Mouse (Mus musculus) gastrocnemius, postnatal 25 days (tissue): ENCODE data around the gene 4930596D02Rik. TPM values are rescaled to one million over a fixed set of nuclear protein-coding genes. Genes with fewer than 3 reads are reported as not detected.

Experiments
- DNase-seq: peaks from one replicate; pipeline ENCODE4 v3.0.0; 2022
- long read RNA-seq, 2 experiments: library from polyadenylated mRNA; stranded (forward); transcript quantifications; one replicate each; pipeline ENCODE4 v2.0.0; 2021
- total RNA-seq, 2 experiments: library from RNA; stranded (reverse); gene quantifications; 1 replicate in 1 of 2; 2 replicates in 1 of 2; pipeline ENCODE4 v1.2.3; 2021

The 4930596D02Rik gene
- total RNA-seq: not detected
- long read RNA-seq, experiment 1: 0 reads
- long read RNA-seq, experiment 2: 0 reads

DNA sequence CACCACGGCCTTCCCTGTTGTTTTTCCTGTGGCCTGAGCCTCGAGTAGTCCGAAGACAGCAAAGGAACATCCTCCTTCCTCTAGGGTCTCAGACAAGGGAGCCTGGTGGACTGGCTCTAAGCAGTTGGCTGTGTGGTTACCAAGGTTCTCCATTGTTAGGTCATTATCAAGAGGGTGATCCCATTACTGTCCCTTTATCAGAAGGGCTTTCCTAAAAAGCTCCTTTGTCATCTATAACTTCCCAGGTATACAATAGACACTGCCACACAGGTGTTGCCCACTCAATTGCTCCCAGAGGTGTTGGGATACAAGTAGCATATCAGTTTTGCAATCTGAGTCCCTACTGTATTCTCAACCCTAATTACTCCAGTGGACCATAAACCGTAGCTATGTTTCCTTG, at the start of gene 4930596D02Rik:
Gene 4930596D02Rik, minus strand, starts transcription at position 101 of the 400 bp plus-strand sequence.
- DNase-seq: no peak

DNA sequence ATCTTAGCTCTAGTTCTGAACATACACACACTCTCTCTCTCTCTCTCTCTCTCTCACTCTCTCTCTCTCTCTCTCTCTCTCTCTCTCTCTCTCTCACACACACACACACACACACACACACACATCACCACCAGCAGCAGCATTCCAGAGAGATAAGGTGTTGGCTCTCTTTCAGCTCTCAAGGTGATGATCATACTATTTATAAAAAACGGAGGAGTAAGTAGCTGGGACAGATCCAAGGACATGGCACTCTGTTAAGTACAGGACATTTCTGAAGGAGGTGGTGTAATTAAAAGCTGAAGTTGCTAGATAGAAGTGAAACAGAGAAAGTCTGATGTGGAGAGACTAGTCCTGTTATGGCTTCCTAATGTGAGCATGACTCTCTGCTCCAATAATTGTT, 41.5 kb upstream of the 4930596D02Rik start:
- no peak for DNase-seq

DNA sequence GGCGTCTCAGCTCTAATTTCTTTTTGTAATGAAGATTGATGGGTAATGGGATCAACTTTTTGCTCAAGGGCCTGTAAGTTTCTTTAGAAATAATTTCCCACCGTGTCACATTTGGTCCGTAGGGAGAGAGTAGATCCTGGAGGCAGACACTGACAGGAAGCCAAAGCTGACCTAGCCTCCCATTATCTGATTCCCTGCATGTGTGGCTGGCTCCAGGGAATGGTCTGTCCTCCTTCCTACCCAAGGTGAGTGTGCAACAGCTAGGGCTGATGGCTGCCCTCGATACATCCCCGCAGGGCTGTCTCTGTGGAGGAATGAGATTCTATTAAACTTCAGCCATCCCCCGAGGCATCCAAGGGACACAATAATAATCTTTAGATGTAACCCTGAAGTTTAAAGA, 33.5 kb upstream of the 4930596D02Rik start:
- no peak for DNase-seq

DNA sequence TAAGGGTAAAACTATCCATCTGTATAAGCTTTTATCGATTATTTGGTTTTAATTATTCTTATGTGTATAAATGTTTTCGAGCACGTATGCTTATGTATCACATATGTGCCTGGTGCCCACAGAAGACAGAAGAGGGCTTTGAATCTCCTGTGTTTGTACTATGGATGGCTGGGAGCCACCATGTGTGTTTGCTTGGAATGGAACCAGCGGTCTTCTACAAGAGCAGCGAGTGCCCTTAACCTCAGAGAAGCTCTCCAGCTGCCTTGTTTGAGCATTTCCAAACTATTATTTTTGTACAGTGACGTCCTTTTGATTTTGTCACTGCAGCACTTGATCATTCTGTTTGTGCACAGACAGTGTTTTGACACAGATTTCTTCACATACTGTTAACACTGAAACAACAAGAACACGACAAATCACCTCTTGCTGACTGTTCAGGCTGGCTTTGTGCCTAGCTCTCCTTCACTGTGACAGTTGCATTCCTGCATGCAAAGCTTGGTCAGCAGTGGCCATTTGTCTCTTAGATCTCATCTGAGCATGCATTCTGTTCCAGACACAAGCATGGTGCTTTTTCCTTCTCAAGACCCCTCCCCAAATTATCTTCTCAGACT, 30.4 kb upstream of the 4930596D02Rik start:
- DNase-seq: no peak

DNA sequence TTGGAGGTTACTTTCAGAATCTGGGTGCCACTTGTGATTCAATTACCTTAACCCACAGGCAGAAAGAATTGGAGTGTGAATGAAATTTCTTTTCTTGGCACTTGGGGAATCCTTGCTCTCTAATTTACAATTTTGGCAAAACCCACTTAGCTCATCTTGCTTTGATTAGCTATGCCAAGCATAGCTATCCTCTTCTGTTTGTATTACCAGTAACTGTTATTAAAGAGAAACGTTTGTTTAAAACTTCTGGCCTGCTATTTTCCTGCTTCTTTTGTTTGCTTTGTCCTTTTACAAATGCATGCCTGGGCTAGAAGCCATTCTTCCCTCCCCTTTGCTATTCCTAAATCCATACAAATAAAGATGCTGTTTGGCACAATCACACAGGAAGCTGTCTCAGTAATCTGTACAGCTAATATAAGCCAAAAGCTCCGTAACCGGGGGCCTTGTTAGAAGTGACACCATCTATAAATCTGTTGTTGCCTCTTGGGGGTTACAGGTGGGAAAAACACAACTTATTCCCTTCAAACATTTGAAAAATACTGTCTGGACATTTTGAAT, 19.0 kb downstream of the 4930596D02Rik start:
- no peak for DNase-seq

DNA sequence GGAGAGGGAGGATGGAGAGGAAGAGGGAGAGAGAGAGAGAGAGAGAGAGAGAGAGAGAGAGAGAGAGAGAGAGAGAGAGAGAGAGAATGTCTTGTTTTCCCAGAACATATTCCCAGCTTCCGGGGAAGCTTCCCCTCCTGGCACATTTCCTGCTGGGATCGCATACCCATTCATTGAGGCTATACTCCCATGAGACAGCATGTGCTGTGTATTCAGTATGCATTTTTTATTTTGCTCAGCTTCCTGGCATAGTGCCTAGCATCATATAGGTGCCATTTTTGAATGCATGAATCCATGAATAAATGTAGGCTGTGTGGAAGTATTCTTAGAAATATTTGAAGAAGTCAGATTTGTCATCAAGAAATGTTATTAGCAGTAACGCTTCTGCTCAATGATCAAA, 31.7 kb downstream of the 4930596D02Rik start:
- DNase-seq: no peak

DNA sequence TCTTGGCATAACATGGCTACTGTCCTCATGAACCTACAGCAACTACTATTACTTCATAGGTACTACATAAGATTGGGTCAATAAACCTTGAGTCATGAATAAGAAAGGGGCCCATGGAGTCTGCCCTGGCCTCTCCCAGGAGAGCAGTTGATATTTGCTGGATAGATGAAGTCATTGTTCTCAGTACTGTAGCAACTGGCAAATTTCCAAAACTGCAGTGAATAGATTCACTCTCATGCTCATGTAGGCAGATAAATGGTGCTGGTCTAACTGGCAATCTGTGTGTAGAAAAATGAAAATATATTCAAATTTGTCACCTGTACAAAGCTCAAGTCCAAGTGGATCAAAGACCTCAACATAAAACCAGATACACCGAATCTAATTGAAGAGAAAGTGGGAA, 38.5 kb downstream of the 4930596D02Rik start:
- DNase-seq: no peak
